Mouse (Mus musculus) spleen, embryonic (tissue): Measurements from ENCODE around the gene Letmd1.

Experiments
- CTCF ChIA-PET: fragments of 350-600 bp; sonication (Branson Sonifier 250); formaldehyde crosslinking; loops from one replicate; lab custom pipeline; 2022; lab: Charles Lee

Letmd1 gene

GRCm38 (mm10) chr15:100468295-100469188 is at the start of gene Letmd1:
Letmd1 (plus strand) TSS chr15:100469023.
- CTCF ChIA-PET, result no interaction called here

- CTCF ChIA-PET, result no interaction called here
Measured at GRCm38 (mm10) chr15:100419311-100419710, 49.5 kb upstream of the Letmd1 start.

- CTCF ChIA-PET, result no interaction called here
Measured at GRCm38 (mm10) chr15:100419901-100420745, 48.7 kb upstream of the Letmd1 start.

GRCm38 (mm10) chr15:100421059-100421757 is 47.6 kb upstream of the Letmd1 start:
- CTCF ChIA-PET, result interaction anchor here (0.6 kb wide), 1 partner anchor 716 kb away, joined by 6 read pairs; the partner anchor contains the start of gene Gm17349

GRCm38 (mm10) chr15:100421758-100422197 is 47.0 kb upstream of the Letmd1 start, which contains the start of gene Gm5475:
Gm5475 (plus strand) TSS chr15:100422147.
- CTCF ChIA-PET, result interaction anchor here (0.6 kb wide), 1 partner anchor 716 kb away, joined by 6 read pairs; the partner anchor contains the start of gene Gm17349

- CTCF ChIA-PET, result interaction anchor here (0.6 kb wide), 1 partner anchor 12 kb away, joined by 3 read pairs; no protein-coding TSS in a partner anchor
Measured at GRCm38 (mm10) chr15:100422476-100422875, 46.3 kb upstream of the Letmd1 start.

- CTCF ChIA-PET, result interaction anchor here (0.6 to 1.4 kb wide), 4 partner anchors 13 to 1594 kb away, joined by 3 to 7 read pairs (median 4); no protein-coding TSS in a partner anchor
Measured at GRCm38 (mm10) chr15:100422899-100423860, 45.6 kb upstream of the Letmd1 start.

- CTCF ChIA-PET, result interaction anchor here (1.4 kb wide), 1 partner anchor 19 kb away, joined by 7 read pairs; no protein-coding TSS in a partner anchor
Measured at GRCm38 (mm10) chr15:100423916-100424315, 44.9 kb upstream of the Letmd1 start.

- CTCF ChIA-PET, result interaction anchor here (1.4 kb wide), 1 partner anchor 18 kb away, joined by 7 read pairs; no protein-coding TSS in a partner anchor
Measured at GRCm38 (mm10) chr15:100424396-100425122, 44.3 kb upstream of the Letmd1 start, which contains the start of gene Slc11a2. Slc11a2 (minus strand) TSS chr15:100425072.

- CTCF ChIA-PET, result interaction anchor here (0.7 kb wide), 1 partner anchor 567 kb away, joined by 7 read pairs; no protein-coding TSS in a partner anchor
Measured at GRCm38 (mm10) chr15:100428296-100428905, 40.4 kb upstream of the Letmd1 start.

GRCm38 (mm10) chr15:100429959-100430565 is 38.8 kb upstream of the Letmd1 start:
- CTCF ChIA-PET, result no interaction called here

- CTCF ChIA-PET, result interaction anchor here (0.6 kb wide), 1 partner anchor 22 kb away, joined by 3 read pairs; no protein-coding TSS in a partner anchor
Measured at GRCm38 (mm10) chr15:100433234-100433633, 35.6 kb upstream of the Letmd1 start.

- CTCF ChIA-PET, result no interaction called here
Measured at GRCm38 (mm10) chr15:100436112-100436511, 32.7 kb upstream of the Letmd1 start.

- CTCF ChIA-PET, result no interaction called here
Measured at GRCm38 (mm10) chr15:100436518-100436917, 32.3 kb upstream of the Letmd1 start.

GRCm38 (mm10) chr15:100443126-100443922 is 25.5 kb upstream of the Letmd1 start:
- CTCF ChIA-PET, result interaction anchor here (0.7 to 1.3 kb wide), 2 partner anchors 19 to 747 kb away, joined by 4 to 7 read pairs; no protein-coding TSS in a partner anchor

GRCm38 (mm10) chr15:100446887-100447286 is 21.9 kb upstream of the Letmd1 start:
- CTCF ChIA-PET, result no interaction called here

GRCm38 (mm10) chr15:100448572-100448971 is 20.3 kb upstream of the Letmd1 start:
- CTCF ChIA-PET, result interaction anchor here (0.6 kb wide), 1 partner anchor 9 kb away, joined by 17 read pairs; no protein-coding TSS in a partner anchor
